Mouse (Mus musculus) ES-E14 (cell line): ENCODE results near the gene Rassf8.

Source experiments
- HCFC1 ChIP-seq: IDR thresholded peaks from 2 replicates; pipeline ENCODE4 v1.6.1; 2012; ENCODE audit warnings: low read length, inconsistent platforms, borderline replicate concordance; ENCODE audit not compliant: insufficient read depth
- MAFK ChIP-seq: IDR thresholded peaks from 2 replicates; pipeline ENCODE4 v1.6.1; 2014; ENCODE audit warnings: mild to moderate bottlenecking, low read depth, low read length, inconsistent platforms; ENCODE audit not compliant: insufficient read depth
- ZC3H11A ChIP-seq: IDR thresholded peaks from 2 replicates; pipeline ENCODE4 v1.6.1; 2012; ENCODE audit warnings: low read depth, mild to moderate bottlenecking, inconsistent platforms, low read length, borderline replicate concordance

- TF ChIP-seq MAFK (no peak), ZC3H11A (no peak), HCFC1 (no peak)
Measured at GRCm38 (mm10) chr6:145756640-145757005, 10.1 kb downstream of the Rassf8 start.
